Mouse (Mus musculus) hindbrain, embryonic 12.5 days (tissue): ENCODE results near the gene Fam83g. TPM values are rescaled to one million over a fixed set of nuclear protein-coding genes. Genes with fewer than 3 reads are reported as not detected.

Experiments
- ATAC-seq: fragments of 200-750 bp; cut with Nextera tagmentation; 2 replicates; pipeline ENCODE4 v1.8.0; 2017; ENCODE audit warnings: moderate TSS enrichment; ENCODE audit not compliant: low FRiP score
- H3K27ac ChIP-seq: fragments of 300-500 bp; sonication (generic); 2 replicates; pipeline ENCODE4 v1.5.1; 2016; ENCODE audit warnings: mild to moderate bottlenecking
- H3K27me3 ChIP-seq: fragments of 300-500 bp; sonication (generic); 2 replicates; pipeline ENCODE4 v1.6.1; 2016; ENCODE audit warnings: mild to moderate bottlenecking
- H3K36me3 ChIP-seq: fragments of 300-500 bp; sonication (generic); 2 replicates; pipeline ENCODE4 v1.6.1; 2016; ENCODE audit warnings: mild to moderate bottlenecking
- H3K4me1 ChIP-seq: fragments of 300-500 bp; sonication (generic); 2 replicates; pipeline ENCODE4 v1.6.1; 2016
- H3K4me2 ChIP-seq: fragments of 300-500 bp; sonication (generic); replicated peaks from 2 replicates; pipeline ENCODE4 v1.6.1; 2016; ENCODE audit warnings: mild to moderate bottlenecking
- H3K4me3 ChIP-seq: fragments of 300-500 bp; sonication (generic); 2 replicates; pipeline ENCODE4 v1.5.1; 2016; ENCODE audit warnings: mild to moderate bottlenecking
- H3K9ac ChIP-seq: fragments of 300-500 bp; sonication (generic); 2 replicates; pipeline ENCODE4 v1.6.1; 2016; ENCODE audit warnings: mild to moderate bottlenecking, moderate library complexity
- H3K9me3 ChIP-seq: fragments of 300-500 bp; sonication (generic); replicated peaks from 2 replicates; pipeline ENCODE4 v1.6.1; 2016; ENCODE audit warnings: mild to moderate bottlenecking
- WGBS: fragments of 180-500 bp; shearing (Covaris S2); methylation state at CpG from one replicate; pipeline ENCODE4 v1.1.7; 2016; 5-methylcytosine and 5-hydroxymethylcytosine counted together
- polyA plus RNA-seq: library from polyadenylated mRNA; unstranded; fragments of >200 nt; fragmentation: Nextera tagmentation; extraction: Ambion mirVana; gene quantifications from 2 replicates; pipeline ENCODE4 v1.2.1, GENCODE M21; 2016

The Fam83g gene
- polyA plus RNA-seq, 1 experiment from 2014 or later = 0.41 TPM

- Histone ChIP-seq H3K4me3 (no peak overlapping the region), H3K4me1 (no peaks in the 10 kb centered on the region), H3K36me3 (no peaks in the 10 kb centered on the region), H3K27ac (no peak overlapping the region), H3K9me3 (no peaks in the 10 kb centered on the region), H3K4me2 (no peak overlapping the region), H3K9ac (no peak overlapping the region), H3K27me3 (no peaks in the 10 kb centered on the region)
- 59% methylated on average over 4 of the region's 4 CpGs for WGBS
- ATAC-seq = no peak
Observed at GRCm38 (mm10) chr11:61655649-61656048, 28.2 kb upstream of the Fam83g start.

DNA sequence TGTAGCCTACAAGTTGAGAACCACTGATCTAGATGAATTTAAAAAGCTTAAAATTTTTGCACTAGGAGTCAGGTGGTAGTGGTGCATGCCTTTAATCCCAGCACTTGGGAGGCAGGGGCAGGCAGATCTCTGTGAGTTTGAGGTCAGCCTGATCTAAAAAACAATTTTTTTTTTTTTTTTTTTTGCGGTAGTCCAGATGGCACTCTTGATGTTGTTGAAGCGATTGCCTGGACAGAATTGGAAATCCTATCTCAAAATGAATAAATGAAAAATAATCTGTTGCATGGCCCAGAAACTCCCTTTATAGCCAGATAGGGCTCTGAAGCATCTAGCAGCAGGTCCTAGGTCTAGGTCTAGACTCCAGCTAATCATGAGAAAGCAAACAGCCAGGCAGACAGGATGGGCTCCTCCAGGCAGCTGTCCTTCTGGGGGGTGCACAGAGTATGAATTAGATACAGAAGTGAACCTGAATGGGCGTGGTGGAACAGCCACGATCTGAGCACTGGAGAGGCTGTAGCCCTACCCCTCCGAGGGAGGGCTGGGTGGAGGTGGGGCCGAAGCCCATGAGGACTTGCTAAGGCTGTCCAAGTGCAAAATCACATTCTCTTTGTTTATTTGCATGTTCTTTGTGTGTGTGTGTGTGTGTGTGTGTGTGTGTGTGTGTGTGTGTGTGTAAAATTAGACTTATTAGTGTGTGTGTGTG, 27.6 kb upstream of the Fam83g start:
- no peak overlapping the region for H3K9ac ChIP-seq
- no peak overlapping the region for H3K4me2 ChIP-seq
- H3K27ac ChIP-seq = no peak overlapping the region
- no peak for ATAC-seq
- H3K4me1 ChIP-seq = no peaks in the 10 kb centered on the region
- no peaks in the 10 kb centered on the region for H3K36me3 ChIP-seq
- WGBS = 73% methylated on average over 6 of the region's 6 CpGs
- H3K9me3 ChIP-seq = no peaks in the 10 kb centered on the region
- H3K4me3 ChIP-seq = no peak overlapping the region
- H3K27me3 ChIP-seq = no peaks in the 10 kb centered on the region

DNA sequence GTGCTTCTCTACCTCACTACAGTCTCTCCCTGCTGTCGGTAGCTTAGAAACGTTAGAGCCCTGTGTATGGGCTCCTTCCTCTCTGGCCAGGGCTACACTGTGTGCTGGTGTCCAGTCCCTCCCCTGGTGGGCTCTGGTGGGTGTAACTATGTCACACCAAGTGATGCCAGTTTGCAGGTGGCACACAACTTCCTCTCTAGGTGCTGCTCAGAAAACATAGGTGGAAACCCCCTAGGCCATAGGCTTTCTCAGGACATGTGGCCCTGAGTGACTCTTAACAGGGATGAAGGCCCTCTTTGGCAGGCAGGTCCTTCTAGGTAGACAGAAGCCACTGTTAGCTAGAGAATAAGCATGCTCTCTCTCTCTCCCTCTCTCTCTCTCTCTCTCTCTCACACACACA, 26.5 kb upstream of the Fam83g start:
- no peaks in the 10 kb centered on the region for H3K36me3 ChIP-seq
- no peak overlapping the region for H3K27ac ChIP-seq
- H3K9ac ChIP-seq = no peak overlapping the region
- H3K4me1 ChIP-seq = no peaks in the 10 kb centered on the region
- no peaks in the 10 kb centered on the region for H3K9me3 ChIP-seq
- H3K4me3 ChIP-seq = no peak overlapping the region
- ATAC-seq = no peak
- no peak overlapping the region for H3K4me2 ChIP-seq
- no peaks in the 10 kb centered on the region for H3K27me3 ChIP-seq
- WGBS = 72% methylated on average over 2 of the region's 2 CpGs

DNA sequence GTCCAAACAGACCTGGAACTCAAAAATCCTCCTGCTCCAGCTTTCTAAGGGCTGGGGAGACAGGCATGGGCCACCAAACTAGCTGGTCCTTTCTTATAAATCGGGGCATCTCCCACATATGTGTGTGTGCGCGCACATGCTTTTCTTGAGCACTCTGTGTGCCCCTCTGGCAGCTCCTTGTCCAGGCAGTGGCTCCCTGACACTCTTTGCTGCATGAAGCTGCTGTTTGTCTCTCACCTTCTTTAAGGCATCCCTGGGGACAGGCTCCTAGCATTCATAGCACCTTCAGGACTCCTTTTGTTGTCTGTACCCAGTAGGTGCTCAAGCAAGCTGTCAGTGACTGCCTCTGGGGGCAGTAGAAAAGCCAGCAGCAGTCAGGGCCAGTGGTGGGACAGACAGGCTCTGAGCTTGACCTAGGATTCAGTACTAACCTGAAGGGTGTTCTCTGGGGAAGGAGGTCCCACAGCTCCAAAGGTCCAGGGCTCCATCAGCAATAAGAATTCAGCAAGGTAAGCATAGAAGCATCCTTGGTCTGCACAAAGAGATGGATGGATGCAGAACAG, 25.4 kb upstream of the Fam83g start:
- H3K27ac ChIP-seq = no peak overlapping the region; the same call in 1 of the 2 replicates
- no peaks in the 10 kb centered on the region for H3K36me3 ChIP-seq
- H3K4me3 ChIP-seq = no peak overlapping the region
- H3K9me3 ChIP-seq = no peaks in the 10 kb centered on the region
- H3K4me1 ChIP-seq = no peaks in the 10 kb centered on the region
- ATAC-seq = no peak
- no peak overlapping the region for H3K4me2 ChIP-seq
- no peak overlapping the region for H3K9ac ChIP-seq
- H3K27me3 ChIP-seq = no peaks in the 10 kb centered on the region
- 96% methylated on average over 3 of the region's 3 CpGs for WGBS

DNA sequence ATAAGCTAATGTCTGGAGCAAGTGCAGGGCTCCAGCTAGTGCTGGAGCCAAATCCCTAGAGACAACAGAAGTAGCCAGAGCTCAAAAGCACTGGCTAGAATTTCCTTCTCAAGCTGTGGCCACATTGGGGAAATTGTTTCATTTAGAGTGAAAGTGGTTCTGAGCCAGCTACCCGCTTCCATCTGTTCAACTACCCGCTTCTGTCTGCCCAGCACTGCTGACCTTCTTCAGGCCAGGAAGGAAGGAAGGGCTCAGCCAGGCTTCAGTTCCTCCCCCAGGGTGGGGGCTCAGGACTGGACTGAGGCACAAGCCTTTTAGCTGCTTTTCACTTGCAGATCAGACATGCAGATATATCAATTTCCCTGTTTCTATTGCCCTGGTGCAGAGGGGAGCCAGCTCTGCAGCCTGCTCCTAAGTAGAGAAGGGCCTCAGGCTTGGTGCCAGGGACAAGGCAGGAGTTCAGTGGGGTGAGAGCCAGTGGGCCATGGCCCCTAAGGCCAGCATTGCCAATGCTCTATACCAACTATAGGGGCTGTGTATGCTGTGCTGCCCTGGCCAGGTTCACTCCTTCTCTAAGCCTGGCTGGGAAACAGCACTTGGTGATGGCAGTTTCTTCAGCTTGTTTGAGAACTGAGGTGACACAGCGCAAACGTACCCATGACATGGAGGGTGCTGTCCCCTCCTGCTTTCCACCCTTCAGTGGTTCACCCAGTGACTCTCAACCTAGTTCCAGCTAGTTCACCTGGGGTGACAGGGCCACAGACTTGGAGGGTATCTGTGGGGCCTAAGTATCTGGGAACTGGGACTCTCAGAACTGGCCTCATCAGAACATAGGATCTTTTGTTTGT, 24.7 kb upstream of the Fam83g start:
- Histone ChIP-seq H3K4me3 (no peak overlapping the region), H3K9me3 (no peaks in the 10 kb centered on the region), H3K27ac (no peak overlapping the region; the same call in 1 of the 2 replicates), H3K4me2 (no peak overlapping the region), H3K27me3 (no peaks in the 10 kb centered on the region), H3K4me1 (no peaks in the 10 kb centered on the region), H3K9ac (no peak overlapping the region), H3K36me3 (no peaks in the 10 kb centered on the region)
- ATAC-seq = no peak
- WGBS = 73% methylated on average over 4 of the region's 4 CpGs

DNA sequence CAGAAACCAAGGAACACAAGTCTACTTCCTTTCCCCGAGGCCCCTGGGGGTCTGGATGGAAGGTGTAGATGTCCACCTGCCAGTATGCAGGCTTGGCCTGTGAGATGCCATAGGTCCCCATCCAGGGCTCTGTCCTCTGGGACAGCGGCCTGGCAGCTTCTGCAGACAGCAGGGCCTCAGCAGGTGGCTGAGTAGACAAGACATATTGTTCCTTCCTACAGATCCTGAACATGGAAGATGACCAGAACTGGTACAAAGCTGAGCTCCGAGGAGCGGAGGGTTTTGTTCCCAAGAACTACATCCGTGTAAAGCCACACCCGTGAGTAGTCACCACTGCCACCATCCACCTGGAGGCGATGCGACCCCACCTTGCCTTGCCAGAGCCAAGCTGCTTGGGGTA, 23.9 kb upstream of the Fam83g start:
- Histone ChIP-seq H3K9me3 (no peaks in the 10 kb centered on the region), H3K4me2 (no peak overlapping the region)
- no peak for ATAC-seq

GRCm38 (mm10) chr11:61660806-61661392, 23.0 kb upstream of the Fam83g start:
- no peak overlapping the region for H3K9ac ChIP-seq
- ATAC-seq = no peak

More for the DNA sequence above, 23.9 kb upstream of the Fam83g start:
- H3K4me3 ChIP-seq = no peak overlapping the region
- no peaks in the 10 kb centered on the region for H3K36me3 ChIP-seq
- no peak overlapping the region for H3K9ac ChIP-seq
- H3K27me3 ChIP-seq = no peaks in the 10 kb centered on the region
- H3K4me1 ChIP-seq = no peaks in the 10 kb centered on the region
- H3K27ac ChIP-seq = no peak overlapping the region
- WGBS = 85% methylated on average over 8 of the region's 8 CpGs

GRCm38 (mm10) chr11:61662189-61662588, 21.7 kb upstream of the Fam83g start:
- no peak overlapping the region for H3K4me2 ChIP-seq
- H3K9ac ChIP-seq = no peak overlapping the region
- H3K4me1 ChIP-seq = no peaks in the 10 kb centered on the region
- 92% methylated on average over 5 of the region's 5 CpGs for WGBS
- ATAC-seq = no peak
- no peaks in the 10 kb centered on the region for H3K27me3 ChIP-seq
- H3K27ac ChIP-seq = no peak overlapping the region
- no peak overlapping the region for H3K4me3 ChIP-seq
- no peaks in the 10 kb centered on the region for H3K9me3 ChIP-seq
- H3K36me3 ChIP-seq = no peaks in the 10 kb centered on the region

More at GRCm38 (mm10) chr11:61660806-61661392, 23.0 kb upstream of the Fam83g start:
- H3K36me3 ChIP-seq = no peaks in the 10 kb centered on the region
- H3K9me3 ChIP-seq = no peaks in the 10 kb centered on the region
- H3K4me2 ChIP-seq = no peak overlapping the region
- no peak overlapping the region for H3K27ac ChIP-seq
- H3K4me1 ChIP-seq = no peaks in the 10 kb centered on the region
- H3K27me3 ChIP-seq = no peaks in the 10 kb centered on the region
- no peak overlapping the region for H3K4me3 ChIP-seq
- 78% methylated on average over 7 of the region's 7 CpGs for WGBS

DNA sequence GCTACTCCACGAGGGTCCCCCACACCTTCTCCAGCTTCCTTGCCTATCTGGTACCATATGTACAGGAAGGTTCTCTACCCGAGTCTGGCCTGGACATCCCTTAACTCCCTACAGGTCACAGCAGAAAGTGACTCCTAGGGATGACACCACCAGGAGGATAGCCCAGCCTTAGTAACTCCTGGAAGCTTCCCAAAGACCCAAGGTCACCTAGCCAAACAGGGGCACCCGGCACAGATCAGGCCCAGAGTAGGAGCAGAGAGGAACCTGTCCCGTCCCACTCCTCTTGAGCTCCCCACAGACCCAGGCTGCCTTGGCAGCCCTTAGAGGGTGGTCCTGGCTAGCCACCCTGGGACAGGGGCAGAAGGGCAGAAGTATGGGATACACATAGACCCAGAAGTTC, 18.5 kb upstream of the Fam83g start:
- 82% methylated on average over 4 of the region's 4 CpGs for WGBS

DNA sequence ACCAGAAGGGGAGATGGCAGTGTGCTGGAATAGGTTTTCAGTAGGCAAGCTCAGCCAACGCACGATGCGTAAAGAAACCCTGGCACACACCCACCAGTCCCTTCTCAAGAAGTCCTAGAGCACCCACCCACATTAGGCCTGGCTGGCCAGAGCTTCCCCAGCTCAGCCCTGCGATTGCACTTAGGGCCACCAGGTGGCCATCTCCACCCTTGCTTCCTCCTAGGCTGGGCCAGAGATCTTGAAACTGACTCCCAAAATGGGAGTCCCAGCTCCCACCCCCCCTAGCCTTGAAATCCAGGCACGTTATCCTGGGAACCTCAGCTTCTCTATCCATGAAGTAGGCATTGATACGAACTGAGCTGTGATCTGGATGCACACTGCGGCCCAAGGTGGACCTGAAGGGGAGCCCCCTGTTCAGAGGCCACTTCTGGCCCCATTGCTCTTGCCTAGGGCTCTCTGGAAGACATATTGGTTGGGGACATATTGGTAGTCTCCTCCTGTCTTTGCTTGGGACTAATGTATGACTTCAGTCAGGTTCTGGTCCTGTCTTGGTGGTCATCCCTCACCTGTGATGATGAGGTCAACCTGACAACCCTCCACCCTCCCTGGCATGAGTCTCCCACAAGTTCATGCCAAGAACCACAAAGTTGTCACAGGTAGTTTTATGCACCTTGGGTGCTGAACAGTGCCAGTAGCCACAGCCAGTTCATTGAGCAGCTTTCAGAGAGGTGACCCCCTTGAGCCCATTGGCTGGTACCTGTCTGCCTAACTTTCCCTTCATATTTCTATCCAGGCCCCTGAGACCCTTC, 17.7 kb upstream of the Fam83g start:
- H3K36me3 ChIP-seq = no peaks in the 10 kb centered on the region
- no peaks in the 10 kb centered on the region for H3K9me3 ChIP-seq
- no peak overlapping the region for H3K4me3 ChIP-seq
- H3K27me3 ChIP-seq = no peaks in the 10 kb centered on the region
- H3K4me2 ChIP-seq = no peak overlapping the region
- ATAC-seq = no peak
- H3K27ac ChIP-seq = no peak overlapping the region
- H3K4me1 ChIP-seq = no peaks in the 10 kb centered on the region
- WGBS = 46% methylated on average over 7 of the region's 7 CpGs
- H3K9ac ChIP-seq = no peak overlapping the region

More for the DNA sequence above, 18.5 kb upstream of the Fam83g start:
- Histone ChIP-seq H3K36me3 (no peaks in the 10 kb centered on the region), H3K27ac (no peak overlapping the region), H3K9ac (no peak overlapping the region), H3K4me1 (no peaks in the 10 kb centered on the region), H3K27me3 (no peaks in the 10 kb centered on the region), H3K9me3 (no peaks in the 10 kb centered on the region), H3K4me2 (no peak overlapping the region), H3K4me3 (no peak overlapping the region)
- no peak for ATAC-seq

DNA sequence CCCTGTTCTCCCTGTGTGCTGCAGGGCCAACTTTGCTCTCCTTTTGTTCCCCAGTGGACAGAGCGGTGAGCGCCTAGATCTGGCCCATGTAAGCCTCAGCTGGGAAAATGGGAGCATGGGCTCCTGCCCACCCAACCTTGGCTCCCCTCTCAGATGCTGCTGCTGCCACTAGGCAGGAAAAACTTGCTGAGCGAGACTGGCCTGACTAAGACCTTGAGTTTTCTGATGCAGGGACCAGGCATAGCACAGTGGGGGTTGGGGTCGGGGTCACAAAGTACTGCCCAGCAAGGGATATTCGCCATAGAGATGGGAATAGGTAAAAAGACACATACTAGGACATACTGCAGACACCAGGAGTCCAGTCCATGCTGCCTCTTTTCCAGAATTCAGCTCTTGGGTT, 16.6 kb upstream of the Fam83g start:
- no peak overlapping the region for H3K9ac ChIP-seq
- 0 out of 2 replicates have a peak, but pooled peaks cover 3% of the 10 kb centered on the region for H3K4me1 ChIP-seq
- 82% methylated on average over 5 of the region's 5 CpGs for WGBS
- no peaks in the 10 kb centered on the region for H3K36me3 ChIP-seq
- no peak overlapping the region for H3K27ac ChIP-seq
- H3K4me2 ChIP-seq = no peak overlapping the region
- no peak for ATAC-seq
- peaks cover 3% of the 10 kb centered on the region; the same call in 1 of the 2 replicates for H3K27me3 ChIP-seq
- no peak overlapping the region for H3K4me3 ChIP-seq
- no peaks in the 10 kb centered on the region for H3K9me3 ChIP-seq
